ENCODE assay signal across 24 mouse cellular contexts in genomic region chr3:30203764-30204163, GRCm38 (mm10).
"Had no signal": no experiment of that assay in that cellular context is flagged by ENCODE, and none has a peak within 500 bp of the region (broad histone marks: within the 10 kb centered on the region; RNA-seq: fewer than 3 reads in every experiment).

No protein-coding gene starts in this region.

- H3K4me1 ChIP-seq: heart, embryonic 15.5 days; liver, embryonic 12.5 days had no signal

- ATAC-seq: hindbrain, postnatal 0 days; intestine, embryonic 16.5 days; liver, embryonic 12.5 days had no signal

- H3K9ac ChIP-seq: heart, embryonic 13.5 days; heart, embryonic 15.5 days; hindbrain, embryonic 12.5 days; hindbrain, embryonic 15.5 days; limb, embryonic 13.5 days; limb, embryonic 15.5 days; liver, embryonic 12.5 days; liver, embryonic 14.5 days had no signal

- H3K36me3 ChIP-seq: heart, embryonic 13.5 days; heart, embryonic 15.5 days; hindbrain, embryonic 10.5 days; hindbrain, embryonic 12.5 days; hindbrain, embryonic 15.5 days; limb, embryonic 13.5 days; limb, embryonic 15.5 days; liver, embryonic 12.5 days had no signal

- DNase-seq: gastrocnemius, adult 2 months; gastrocnemius, postnatal 10 days; gastrocnemius, postnatal 25 days; heart, adult 2 months; heart, postnatal 4 days; kidney, adult 11 months; kidney, adult 8-10 months; kidney, postnatal 14 days; kidney, postnatal 36 days; layer of hippocampus, adult 9-11 months; layer of hippocampus, postnatal 36 days; left cerebral cortex, postnatal 4 days had no signal

- H3K4me3 ChIP-seq: gastrocnemius, adult 2 months; heart, adult 2 months; heart, embryonic 13.5 days; heart, embryonic 15.5 days; hindbrain, embryonic 10.5 days; hindbrain, embryonic 12.5 days; hindbrain, embryonic 15.5 days; limb, embryonic 13.5 days; limb, embryonic 15.5 days; liver, embryonic 12.5 days had no signal

- H3K27me3 ChIP-seq: heart, embryonic 13.5 days; heart, embryonic 15.5 days; hindbrain, embryonic 12.5 days; hindbrain, embryonic 15.5 days; limb, embryonic 13.5 days; limb, embryonic 15.5 days; liver, embryonic 12.5 days had no signal

- H3K9me3 ChIP-seq: heart, embryonic 13.5 days; heart, embryonic 15.5 days; hindbrain, embryonic 10.5 days; hindbrain, embryonic 12.5 days; hindbrain, embryonic 15.5 days; limb, embryonic 13.5 days; limb, embryonic 15.5 days; liver, embryonic 12.5 days had no signal

- H3K27ac ChIP-seq: heart, adult 2 months; heart, embryonic 13.5 days; heart, embryonic 15.5 days; hindbrain, embryonic 10.5 days; hindbrain, embryonic 12.5 days; hindbrain, embryonic 15.5 days; hindbrain, postnatal 0 days; limb, embryonic 13.5 days; limb, embryonic 15.5 days; liver, embryonic 12.5 days; liver, embryonic 14.5 days had no signal

- H3K4me2 ChIP-seq: heart, embryonic 11.5 days; heart, embryonic 13.5 days; heart, embryonic 15.5 days; hindbrain, embryonic 12.5 days; hindbrain, embryonic 15.5 days; limb, embryonic 13.5 days; limb, embryonic 15.5 days; liver, embryonic 12.5 days had no signal
